Mouse (Mus musculus) hindbrain, postnatal 0 days (tissue): ENCODE results near the gene Erich4. TPM values are rescaled to one million over a fixed set of nuclear protein-coding genes. Genes with fewer than 3 reads are reported as not detected.

Experiments
- ATAC-seq: fragments of 200-750 bp; cut with Nextera tagmentation; 2 replicates; pipeline ENCODE4 v1.8.0; 2017; ENCODE audit warnings: mild to moderate bottlenecking, moderate TSS enrichment, moderate library complexity
- DNase-seq: peaks from one replicate; pipeline ENCODE4 v3.0.0-alpha.2; 2015; ENCODE audit warnings: low spot score
- H3K27ac ChIP-seq: fragments of 300-500 bp; sonication (generic); 2 replicates; pipeline ENCODE4 v1.5.1; 2014; ENCODE audit warnings: mild to moderate bottlenecking
- H3K27me3 ChIP-seq: fragments of 300-500 bp; sonication (generic); 2 replicates; pipeline ENCODE4 v1.6.1; 2014; ENCODE audit warnings: low read length, mixed read lengths; ENCODE audit not compliant: insufficient read depth
- H3K36me3 ChIP-seq: fragments of 300-500 bp; sonication (generic); 2 replicates; pipeline ENCODE4 v1.6.1; 2014; ENCODE audit warnings: low read length, mixed read lengths; ENCODE audit not compliant: insufficient read depth
- H3K4me1 ChIP-seq: fragments of 300-500 bp; sonication (generic); 2 replicates; pipeline ENCODE4 v1.6.1; 2014; ENCODE audit warnings: antibody characterized with exemption, low read length, mixed read lengths; ENCODE audit not compliant: insufficient read depth
- H3K4me2 ChIP-seq: fragments of 300-500 bp; sonication (generic); 2 replicates; pipeline ENCODE4 v1.6.1; 2014; ENCODE audit warnings: low read depth, mild to moderate bottlenecking, low read length, moderate library complexity, mixed read lengths
- H3K4me3 ChIP-seq: fragments of 300-500 bp; sonication (generic); 2 replicates; pipeline ENCODE4 v1.5.1; 2014; ENCODE audit warnings: low read length
- H3K9ac ChIP-seq: fragments of 300-500 bp; sonication (generic); replicated peaks from 2 replicates; pipeline ENCODE4 v1.6.1; 2014; ENCODE audit warnings: mild to moderate bottlenecking, low read length, moderate library complexity, mixed read lengths
- H3K9me3 ChIP-seq: fragments of 300-500 bp; sonication (generic); 2 replicates; pipeline ENCODE4 v1.6.1; 2016; ENCODE audit warnings: low read length, mixed read lengths
- CTCF ChIP-seq: IDR thresholded peaks from 2 replicates; pipeline ENCODE4 v1.5.1; 2016; ENCODE audit warnings: antibody characterized with exemption, control low read depth, low read depth
- WGBS: fragments of 180-500 bp; shearing (Covaris S2); extraction: QIAGEN DNeasy Blood & Tissue Kit; methylation state at CpG from one replicate; pipeline ENCODE4 v1.1.7; 2014; 5-methylcytosine and 5-hydroxymethylcytosine counted together
- polyA plus RNA-seq: library from polyadenylated mRNA; unstranded; fragments of >200 nt; fragmentation: Nextera tagmentation; extraction: Ambion mirVana; gene quantifications from 2 replicates; pipeline ENCODE4 v1.2.1, GENCODE M21; 2015
- total RNA-seq: library from RNA; depleted of rRNA; stranded (reverse); fragments of >200 nt; gene quantifications from 2 replicates; pipeline ENCODE4 v1.2.3, GENCODE M21; 2014

Gene Erich4
- total and polyA plus RNA-seq, 2 experiments from 2014 or later = not detected

DNA sequence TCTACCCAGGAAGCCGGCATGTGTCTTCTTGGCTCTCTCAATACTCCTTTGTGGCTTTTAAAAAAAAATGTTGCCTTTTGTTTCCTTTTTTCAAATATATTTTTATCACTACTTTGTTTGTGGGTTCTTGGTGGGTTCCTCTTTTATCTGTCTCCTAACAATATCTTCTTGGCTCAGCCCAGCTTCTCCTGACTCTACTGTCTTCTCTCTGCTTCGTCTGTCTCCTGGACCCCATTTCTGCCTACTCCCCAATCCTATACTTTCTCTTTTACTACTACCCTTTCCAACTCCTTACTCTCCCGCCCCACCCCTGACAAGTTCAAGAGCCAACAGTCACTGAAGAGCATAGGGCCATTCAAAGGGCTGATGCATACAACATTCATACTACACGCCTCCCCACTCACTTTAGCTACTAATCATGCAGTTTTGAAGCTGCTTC is 9.0 kb downstream of the Erich4 start:
- Histone ChIP-seq H3K27me3 (no peaks in the 10 kb centered on the region), H3K36me3 (no peaks in the 10 kb centered on the region), H3K4me3 (no peak overlapping the region), H3K27ac (no peak overlapping the region), H3K9ac (no peak overlapping the region), H3K4me1 (no peaks in the 10 kb centered on the region), H3K9me3 (no peaks in the 10 kb centered on the region), H3K4me2 (no peak overlapping the region)
- WGBS = 79% methylated on average over 4 of the region's 4 CpGs
- no peak for TF ChIP-seq CTCF
- DNase-seq = no peak
- no peak for ATAC-seq

DNA sequence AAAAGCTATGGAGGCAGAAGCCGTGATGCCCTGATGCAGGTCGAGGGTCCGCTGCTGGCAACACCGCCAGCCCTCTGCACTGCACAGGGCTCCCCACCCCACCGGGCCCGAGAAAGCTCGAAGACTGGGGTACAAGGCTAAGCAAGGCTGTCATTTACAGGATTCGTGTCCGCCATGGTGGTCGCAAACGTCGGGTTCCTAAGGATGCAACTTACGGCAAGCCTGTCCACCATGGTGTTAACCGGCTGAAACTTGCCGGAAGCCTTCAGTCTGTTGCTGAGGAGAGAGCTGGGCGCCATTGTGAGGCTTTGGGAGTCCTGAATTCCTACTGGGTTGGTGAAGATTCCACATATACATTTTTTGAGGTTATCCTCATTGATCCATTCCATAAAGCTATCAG is 14.3 kb downstream of the Erich4 start:
- no peak for TF ChIP-seq CTCF

DNA sequence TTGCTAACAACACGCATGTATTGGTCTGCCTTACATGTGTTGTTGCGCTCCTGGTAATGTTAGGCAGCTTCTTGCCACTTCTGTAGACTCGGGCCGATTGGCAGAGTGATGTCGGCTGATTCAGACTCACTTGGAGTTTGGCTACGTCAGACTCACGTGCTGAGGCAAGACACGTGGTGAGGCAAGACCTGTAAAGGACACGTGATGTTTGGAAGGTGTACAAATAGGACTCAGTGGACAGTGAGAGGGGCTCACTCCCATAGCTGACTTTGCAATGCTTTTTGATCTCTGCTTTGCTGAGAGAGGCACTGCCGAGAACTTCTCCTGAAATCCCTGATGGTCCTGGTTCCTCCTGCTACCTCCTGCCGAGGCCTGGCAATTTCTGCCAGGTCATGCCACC is 15.0 kb downstream of the Erich4 start:
- no peak for DNase-seq
- no peak overlapping the region for H3K4me2 ChIP-seq
- no peak overlapping the region for H3K4me3 ChIP-seq
- no peaks in the 10 kb centered on the region for H3K36me3 ChIP-seq
- ATAC-seq = no peak
- 86% methylated on average over 11 of the region's 11 CpGs for WGBS
- H3K27ac ChIP-seq = no peak overlapping the region
- H3K27me3 ChIP-seq = no peaks in the 10 kb centered on the region
- H3K4me1 ChIP-seq = no peaks in the 10 kb centered on the region
- no peak overlapping the region for H3K9ac ChIP-seq
- no peak for TF ChIP-seq CTCF
- no peaks in the 10 kb centered on the region for H3K9me3 ChIP-seq

More for the DNA sequence above, 14.3 kb downstream of the Erich4 start:
- DNase-seq = no peak
- Histone ChIP-seq H3K9ac (no peak overlapping the region), H3K27me3 (no peaks in the 10 kb centered on the region), H3K9me3 (no peaks in the 10 kb centered on the region), H3K4me1 (no peaks in the 10 kb centered on the region), H3K36me3 (no peaks in the 10 kb centered on the region), H3K27ac (no peak overlapping the region), H3K4me2 (no peak overlapping the region), H3K4me3 (no peak overlapping the region)
- no peak for ATAC-seq
- WGBS = 92% methylated on average over 16 of the region's 16 CpGs

DNA sequence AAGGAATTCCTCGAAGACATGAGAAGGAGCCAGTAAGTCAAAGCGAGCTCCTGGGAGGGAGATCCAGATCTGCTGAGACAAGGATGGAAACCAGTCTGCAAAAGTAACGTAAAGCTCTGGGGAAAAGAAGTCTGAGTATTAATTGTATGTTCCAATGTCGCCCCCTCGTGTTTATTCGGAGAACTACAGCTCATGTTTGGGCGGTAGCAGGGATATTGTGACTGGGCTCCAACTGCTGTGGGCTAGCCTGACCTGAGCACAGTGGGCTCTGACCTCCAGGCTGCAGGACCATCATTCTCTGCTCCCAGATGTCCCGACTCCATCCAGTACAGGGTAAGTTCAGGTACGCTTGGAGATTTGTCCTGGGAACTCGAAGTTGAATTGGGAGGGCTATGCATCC is 16.0 kb downstream of the Erich4 start:
- H3K36me3 ChIP-seq = no peaks in the 10 kb centered on the region
- no peaks in the 10 kb centered on the region for H3K4me1 ChIP-seq
- peak; percentile 88 for TF ChIP-seq CTCF
- no peak overlapping the region for H3K4me2 ChIP-seq
- no peak overlapping the region for H3K9ac ChIP-seq
- no peaks in the 10 kb centered on the region for H3K9me3 ChIP-seq
- no peak overlapping the region for H3K27ac ChIP-seq
- ATAC-seq = peak; percentile 67
- 15% methylated on average over 10 of the region's 10 CpGs for WGBS
- peak; percentile 84 for DNase-seq
- no peaks in the 10 kb centered on the region for H3K27me3 ChIP-seq
- no peak overlapping the region for H3K4me3 ChIP-seq

DNA sequence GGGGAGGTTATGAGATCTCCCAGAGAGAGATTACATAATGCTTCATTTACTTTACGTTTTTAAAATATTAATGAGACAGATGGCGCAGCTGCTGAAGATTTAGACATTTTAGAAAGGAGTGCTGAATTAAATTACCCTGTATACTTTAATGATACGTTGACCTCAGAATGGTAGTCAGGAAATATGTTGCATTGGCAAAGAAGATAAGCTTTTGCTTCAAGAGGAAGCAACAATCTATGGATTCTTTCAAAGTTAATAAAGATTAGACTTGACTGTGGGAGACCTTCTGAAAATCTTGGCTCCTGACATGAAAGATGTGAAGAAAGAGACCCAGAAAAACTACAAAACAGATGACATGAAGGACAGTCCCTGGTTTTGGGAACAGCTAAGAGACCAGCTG is 21.8 kb downstream of the Erich4 start:
- no peak for ATAC-seq
- no peak overlapping the region for H3K9ac ChIP-seq
- no peak overlapping the region for H3K27ac ChIP-seq
- no peak overlapping the region for H3K4me3 ChIP-seq
- H3K9me3 ChIP-seq = no peaks in the 10 kb centered on the region
- 67% methylated on average over 3 of the region's 3 CpGs for WGBS
- no peak for DNase-seq
- H3K4me2 ChIP-seq = no peak overlapping the region
- H3K4me1 ChIP-seq = no peaks in the 10 kb centered on the region
- no peak for TF ChIP-seq CTCF
- no peaks in the 10 kb centered on the region for H3K36me3 ChIP-seq
- no peaks in the 10 kb centered on the region for H3K27me3 ChIP-seq

DNA sequence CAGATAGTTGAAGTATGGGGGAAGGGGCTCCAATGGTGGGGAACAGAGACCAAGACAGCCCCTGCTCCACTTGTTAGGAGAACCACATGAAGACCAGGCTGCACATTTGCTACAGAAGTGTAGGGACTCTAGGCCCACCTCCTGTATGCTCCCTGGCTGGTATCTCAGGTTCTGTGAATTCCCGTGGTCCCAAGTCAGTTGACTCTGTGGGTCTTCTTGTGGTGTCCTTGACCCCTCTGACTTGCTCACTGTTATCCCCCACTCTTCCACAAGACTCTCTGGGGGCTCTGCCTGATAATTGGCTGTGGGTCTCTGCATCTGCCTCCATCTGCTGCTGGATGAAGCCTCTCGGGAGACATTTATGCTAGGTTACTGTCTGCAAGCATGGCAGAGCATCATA is 24.5 kb downstream of the Erich4 start:
- Histone ChIP-seq H3K4me2 (no peak overlapping the region), H3K9me3 (no peaks in the 10 kb centered on the region), H3K27me3 (no peaks in the 10 kb centered on the region), H3K4me1 (no peaks in the 10 kb centered on the region), H3K27ac (no peak overlapping the region), H3K36me3 (no peaks in the 10 kb centered on the region), H3K4me3 (no peak overlapping the region), H3K9ac (no peak overlapping the region)
- ATAC-seq (no peak), DNase-seq (no peak)
- WGBS = 87% methylated on average over 2 of the region's 2 CpGs
- TF ChIP-seq CTCF = no peak

DNA sequence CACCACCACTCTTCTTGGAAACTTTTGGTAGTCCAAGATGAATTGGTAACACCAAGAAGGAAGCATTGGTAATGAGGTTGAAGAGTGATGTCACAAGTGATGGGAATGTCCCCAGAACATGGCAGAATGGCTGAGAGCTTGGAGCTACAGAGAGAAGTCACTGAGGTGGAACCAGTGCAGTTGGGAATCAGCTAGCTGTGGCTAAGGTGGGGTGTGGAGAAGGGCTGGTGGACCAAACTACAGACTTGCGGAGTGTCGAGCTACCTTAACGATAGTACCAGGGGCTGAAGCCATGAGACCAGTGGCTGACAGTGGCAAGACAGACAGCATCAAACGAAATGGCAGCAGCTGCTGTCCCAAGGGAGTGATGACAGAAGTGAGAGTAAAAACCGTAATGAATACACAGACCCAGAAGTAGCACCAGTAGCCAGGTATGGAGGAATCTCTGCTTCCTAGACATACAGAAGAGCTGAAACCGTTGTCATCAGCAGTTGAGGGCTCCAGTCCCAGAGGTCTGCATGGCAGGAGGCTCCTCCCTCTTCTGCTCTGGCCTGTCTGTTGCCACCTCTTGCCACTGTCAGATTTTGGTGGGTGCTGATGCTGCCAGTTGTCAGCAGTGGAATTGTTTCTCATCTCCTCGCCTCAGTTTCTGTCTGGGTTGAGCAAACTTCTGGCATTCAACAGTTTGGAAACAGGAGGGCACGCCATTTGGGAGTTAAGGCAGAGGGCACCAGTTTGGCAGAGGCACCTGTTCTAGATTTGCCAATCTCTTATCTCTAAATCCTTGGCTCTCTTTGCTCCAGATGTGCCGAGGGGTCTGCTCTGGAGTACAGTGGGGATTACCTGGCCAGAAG is 30.1 kb downstream of the Erich4 start:
- Histone ChIP-seq H3K27me3 (no peaks in the 10 kb centered on the region), H3K27ac (no peak overlapping the region), H3K9me3 (no peaks in the 10 kb centered on the region), H3K9ac (no peak overlapping the region), H3K36me3 (no peaks in the 10 kb centered on the region), H3K4me1 (no peaks in the 10 kb centered on the region), H3K4me3 (no peak overlapping the region), H3K4me2 (no peak overlapping the region)
- no peak for ATAC-seq
- no peak for TF ChIP-seq CTCF
- WGBS = 79% methylated on average over 9 of the region's 9 CpGs
- no peak for DNase-seq
